Mouse (Mus musculus) c-Kit-negative CD71-positive TER-119-positive erythroid progenitor cells, embryonic 14.5 days (primary cell): ENCODE results near the gene Pnliprp2.

Experiments
- DNase-seq: peaks from one replicate; pipeline ENCODE4 v3.0.0-alpha.2; 2013; ENCODE audit warnings: low read depth, low spot score

Gene Pnliprp2

DNA sequence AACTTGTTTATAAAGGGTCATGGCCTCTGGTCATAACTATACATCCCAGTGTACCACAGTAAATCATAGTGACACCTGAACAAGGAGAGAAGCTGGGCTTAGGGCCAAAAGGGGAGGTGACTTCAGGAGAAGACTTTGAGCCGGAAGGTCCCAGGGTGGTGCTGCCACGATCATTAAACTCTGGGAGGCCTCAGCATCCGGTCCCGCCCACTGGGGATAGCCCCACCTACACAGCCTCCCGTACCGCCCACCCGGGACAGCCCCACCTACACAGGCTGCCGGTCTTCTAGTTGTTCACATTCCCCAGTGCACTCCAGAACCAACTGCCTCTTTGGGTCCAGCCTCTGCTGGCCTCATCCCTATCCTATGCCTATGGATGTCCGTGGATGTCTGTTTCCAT, at the start of gene Pnliprp2:
Pnliprp2 (plus strand) TSS at position 297 of the 400 bp plus-strand sequence.
- DNase-seq = no peak

DNA sequence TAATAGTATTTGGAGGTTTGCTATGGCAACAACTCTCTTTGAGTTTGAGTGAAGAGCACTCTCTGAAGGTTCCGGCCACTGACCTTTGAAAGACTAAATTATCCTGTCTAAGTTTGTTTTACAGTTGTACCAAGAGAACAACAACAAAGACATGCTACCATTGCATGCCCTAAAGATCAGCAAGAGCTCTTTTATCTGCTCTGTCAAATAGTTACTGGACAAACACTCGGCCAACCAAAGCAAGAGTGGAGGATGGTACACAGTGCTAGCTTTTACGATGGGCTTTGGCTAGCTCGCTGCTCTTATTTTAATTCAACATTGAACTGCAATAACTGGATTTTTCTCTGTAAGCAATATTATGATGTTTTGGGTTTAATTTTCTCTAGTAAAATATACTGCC, 41.6 kb upstream of the Pnliprp2 start:
- DNase-seq = no peak

DNA sequence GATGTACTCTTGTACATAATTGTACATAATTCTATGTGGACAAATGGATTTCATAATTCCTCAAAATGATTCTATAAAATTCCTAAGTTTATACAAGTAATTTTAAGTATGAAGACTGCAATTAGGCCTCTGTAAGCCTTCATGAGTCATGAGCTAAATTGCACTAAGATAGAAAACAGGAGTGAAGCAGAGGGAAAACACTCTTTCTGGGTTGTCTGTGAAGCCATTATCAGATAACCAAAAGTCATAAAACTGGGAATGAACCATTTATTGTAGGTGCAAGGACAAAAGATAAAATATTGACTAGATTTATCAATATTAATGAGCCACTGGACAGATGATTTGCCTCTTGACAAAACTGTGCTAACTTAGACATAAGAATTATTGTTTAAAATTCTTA, 39.1 kb upstream of the Pnliprp2 start:
- DNase-seq = no peak

DNA sequence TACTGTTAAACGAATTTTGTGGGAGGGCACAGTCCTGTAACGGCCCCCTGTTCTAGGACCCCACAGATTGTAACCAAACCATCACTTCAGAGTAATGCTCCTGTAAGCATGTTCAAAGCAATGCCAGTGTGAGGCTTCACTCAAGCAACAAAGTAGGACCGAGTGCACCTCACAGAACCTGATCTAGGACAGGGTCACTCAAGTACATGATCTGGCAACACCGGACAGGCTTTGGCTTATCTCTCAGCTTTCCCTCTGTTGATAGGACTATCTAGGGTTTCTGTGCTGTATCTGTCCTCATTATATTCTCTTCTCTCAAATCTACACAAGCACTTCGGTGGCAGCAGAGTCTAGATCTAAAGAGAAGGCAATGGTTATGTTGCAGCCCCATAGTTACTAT, 33.0 kb upstream of the Pnliprp2 start:
- no peak for DNase-seq

DNA sequence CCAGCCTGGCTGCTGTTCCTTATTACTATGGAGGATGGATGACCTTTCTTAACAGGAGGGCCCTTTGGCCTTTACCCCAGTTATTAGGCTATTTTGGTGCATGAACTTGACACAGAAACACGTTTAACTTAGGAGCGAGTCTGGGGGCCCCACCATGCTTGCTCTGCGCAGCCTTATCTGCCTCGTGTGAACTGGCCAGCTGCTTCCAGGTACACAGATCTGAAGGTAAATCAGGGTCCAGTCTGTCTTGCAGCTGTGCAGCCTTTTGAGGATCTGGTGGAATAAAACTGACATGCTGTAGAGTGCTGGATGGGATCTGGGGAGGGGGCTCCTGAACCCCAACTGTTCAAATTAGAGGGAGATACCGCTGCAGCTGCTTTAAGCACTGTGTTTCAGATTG, 31.8 kb upstream of the Pnliprp2 start:
- DNase-seq = no peak

DNA sequence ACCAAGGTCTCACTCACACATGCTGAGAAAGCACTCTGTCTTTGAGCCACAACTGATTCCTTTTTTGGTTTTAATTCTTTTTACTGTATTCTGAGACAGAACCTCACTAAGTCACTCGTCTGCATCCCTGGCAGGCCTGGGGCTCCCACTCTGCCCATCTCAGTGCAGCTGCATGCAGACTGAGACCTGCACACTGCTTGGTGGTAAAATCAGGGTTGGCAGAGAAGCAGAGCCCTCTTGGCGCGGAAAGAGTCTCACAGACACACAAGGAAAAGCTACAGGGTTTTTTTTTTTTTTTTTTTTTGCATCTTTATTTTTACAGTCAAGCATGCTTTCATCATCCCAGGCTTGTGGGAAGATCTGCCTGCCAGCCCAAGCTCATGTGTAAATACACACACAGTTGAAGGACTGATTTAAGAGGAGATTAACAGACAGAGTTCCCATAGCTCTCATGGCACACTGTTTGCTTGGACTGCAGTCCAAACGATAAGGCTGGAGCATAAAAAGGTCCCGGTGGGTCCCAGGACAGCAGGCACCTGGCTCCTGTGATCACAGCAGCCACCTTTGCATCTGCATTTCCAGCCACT, 31.0 kb upstream of the Pnliprp2 start, which contains the start of gene Pnliprp1:
Pnliprp1 (plus strand) TSS at position 443 of the 587 bp plus-strand sequence.
- no peak for DNase-seq

DNA sequence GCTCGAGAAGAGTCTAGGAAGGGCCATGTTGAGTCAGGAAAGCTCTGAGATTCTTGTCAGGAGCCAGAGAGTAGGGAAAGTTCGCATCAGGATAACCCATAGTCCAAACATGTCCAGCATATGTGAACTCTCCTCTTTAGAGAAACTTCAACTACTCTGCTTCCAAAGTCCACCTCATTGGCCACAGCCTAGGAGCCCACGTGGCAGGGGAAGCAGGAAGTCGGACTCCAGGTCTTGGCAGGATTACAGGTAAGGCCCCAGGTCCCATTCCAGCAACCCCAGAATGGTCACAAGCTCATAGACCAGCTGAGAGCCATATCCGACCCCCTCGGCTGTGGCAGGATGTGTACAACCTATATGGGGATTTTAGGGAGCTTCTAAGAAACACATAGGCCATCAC, 26.3 kb upstream of the Pnliprp2 start:
- no peak for DNase-seq

DNA sequence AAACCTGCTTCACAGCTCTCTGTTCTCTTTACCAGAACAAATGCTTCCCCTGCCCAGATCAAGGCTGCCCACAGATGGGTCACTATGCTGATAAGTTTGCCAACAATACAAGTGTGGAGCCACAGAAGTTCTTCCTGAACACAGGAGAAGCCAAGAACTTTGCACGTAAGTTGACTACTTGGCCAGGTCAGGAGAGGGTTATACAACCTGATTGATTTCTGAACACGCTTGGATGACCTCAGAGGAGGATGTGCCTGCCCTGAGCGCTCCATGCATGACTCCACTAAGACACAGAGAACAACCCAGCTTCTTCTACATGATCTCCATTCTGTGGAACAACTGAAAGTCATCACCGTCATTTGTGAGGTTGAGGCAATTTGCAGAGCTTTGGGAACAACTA, 21.4 kb upstream of the Pnliprp2 start:
- DNase-seq = no peak

DNA sequence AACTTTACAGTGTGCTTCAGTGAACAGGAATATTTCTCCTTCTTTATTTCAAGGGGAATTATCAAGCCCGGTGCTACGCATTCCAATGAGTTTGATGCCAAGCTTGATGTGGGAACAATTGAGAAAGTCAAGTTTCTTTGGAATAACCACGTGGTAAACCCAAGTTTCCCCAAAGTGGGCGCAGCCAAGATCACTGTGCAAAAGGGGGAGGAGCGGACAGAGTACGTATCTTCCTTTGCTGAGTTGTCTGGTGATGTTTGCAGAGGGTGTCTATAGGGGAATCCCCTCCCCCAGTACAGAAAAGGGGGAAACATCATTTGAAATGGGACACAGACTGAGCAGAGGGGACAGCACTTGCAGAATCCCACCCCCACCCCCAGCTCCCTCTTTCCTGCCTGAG, 18.5 kb upstream of the Pnliprp2 start:
- DNase-seq = no peak

DNA sequence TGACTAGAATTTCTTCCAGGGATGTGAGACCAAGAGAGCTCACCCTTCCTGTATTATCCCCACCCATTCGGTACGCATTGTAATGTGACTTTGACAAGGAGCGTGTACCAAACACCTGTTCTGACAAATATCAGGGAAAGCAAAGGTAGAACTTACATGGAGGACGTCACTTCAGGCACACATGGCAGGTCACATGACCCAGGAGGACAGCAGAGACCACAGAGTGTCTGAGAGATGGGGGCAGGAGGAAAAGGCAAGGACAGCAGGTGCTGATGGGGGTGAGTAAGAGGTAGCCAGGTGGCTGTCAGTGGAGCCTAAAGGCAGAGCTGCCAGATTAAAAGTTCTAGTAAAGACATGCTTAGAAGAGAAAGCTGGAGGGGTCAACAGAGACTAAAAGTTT, 16.8 kb upstream of the Pnliprp2 start:
- DNase-seq = no peak

DNA sequence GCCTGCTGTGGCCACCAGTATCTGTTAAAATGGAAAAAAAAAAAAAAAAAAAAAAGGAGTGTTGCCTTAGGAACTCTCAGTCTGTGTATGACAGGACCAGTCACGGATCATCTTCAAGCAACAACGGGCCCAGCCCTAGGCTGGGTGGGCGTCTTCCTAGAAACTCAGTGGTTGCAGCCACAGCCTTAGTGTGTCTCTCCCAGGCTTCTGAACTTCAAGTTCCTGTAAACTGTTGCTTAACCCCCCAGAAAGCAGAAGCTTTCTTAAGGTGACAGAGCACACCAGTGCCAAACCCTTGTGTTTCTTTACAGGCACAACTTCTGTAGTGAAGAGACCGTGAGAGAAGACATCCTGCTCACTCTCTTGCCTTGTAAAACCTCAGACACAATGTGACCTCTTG, 15.8 kb upstream of the Pnliprp2 start:
- no peak for DNase-seq

DNA sequence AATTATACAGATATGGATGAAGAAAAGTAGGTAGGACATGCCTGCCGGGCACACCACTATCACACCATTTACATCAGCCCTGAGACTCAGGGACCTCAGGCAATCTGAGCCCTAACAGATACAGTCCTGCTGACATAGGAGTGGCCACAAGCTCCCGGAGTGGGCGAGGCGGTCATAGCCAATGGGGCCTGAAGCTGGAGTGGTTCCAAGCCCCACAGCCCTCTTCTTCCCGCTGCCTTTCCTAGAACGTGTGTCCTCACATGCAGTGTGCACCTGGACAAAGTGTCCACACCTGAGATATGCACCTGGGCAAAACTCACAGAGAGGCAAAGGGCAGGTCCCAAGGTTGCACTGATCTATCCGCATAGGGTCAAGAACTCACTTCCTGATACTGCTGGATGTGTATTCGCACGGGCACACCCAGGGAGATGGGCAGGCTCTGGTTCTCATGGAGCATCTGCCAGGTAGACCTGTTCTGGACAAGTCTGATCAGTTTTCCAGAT, 12.0 kb upstream of the Pnliprp2 start:
- no peak for DNase-seq

DNA sequence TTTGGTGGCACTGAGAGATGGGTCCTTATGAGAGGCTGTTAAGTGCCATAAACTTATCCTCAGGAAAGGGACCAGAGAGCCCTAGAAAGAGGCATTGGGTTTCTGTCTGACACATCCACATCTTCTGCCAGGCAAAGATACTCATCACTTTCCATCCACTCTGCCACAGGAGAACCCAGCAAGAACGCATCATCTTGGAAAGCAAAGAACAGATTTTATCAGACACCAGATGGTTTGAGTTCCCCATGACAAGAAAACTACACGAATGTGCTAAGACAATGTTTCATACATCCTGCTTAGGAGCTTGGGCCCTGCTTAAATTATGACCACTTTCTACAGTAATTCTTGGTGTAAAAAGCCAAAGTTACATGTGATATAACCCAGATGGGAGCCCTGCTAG, 8.7 kb upstream of the Pnliprp2 start:
- no peak for DNase-seq

DNA sequence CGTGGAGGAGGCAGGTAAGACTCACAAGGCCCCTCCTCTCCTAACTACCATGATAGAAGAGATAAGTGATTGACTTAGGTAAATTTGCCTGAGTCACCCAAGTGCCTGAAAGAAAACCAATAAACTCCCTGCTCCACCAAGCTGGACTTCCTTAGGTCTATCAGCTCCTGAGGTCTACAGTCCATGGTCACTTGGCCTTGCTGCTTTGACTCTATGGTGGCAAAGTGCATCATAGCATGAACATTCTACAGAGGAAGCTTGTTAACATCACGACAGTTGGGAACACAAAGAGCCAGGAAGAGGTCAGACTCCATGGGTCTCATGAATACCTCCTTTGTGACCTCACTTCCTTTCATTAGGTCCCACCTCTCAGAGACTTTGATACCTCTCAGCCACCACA, 8.0 kb upstream of the Pnliprp2 start:
- DNase-seq = no peak

DNA sequence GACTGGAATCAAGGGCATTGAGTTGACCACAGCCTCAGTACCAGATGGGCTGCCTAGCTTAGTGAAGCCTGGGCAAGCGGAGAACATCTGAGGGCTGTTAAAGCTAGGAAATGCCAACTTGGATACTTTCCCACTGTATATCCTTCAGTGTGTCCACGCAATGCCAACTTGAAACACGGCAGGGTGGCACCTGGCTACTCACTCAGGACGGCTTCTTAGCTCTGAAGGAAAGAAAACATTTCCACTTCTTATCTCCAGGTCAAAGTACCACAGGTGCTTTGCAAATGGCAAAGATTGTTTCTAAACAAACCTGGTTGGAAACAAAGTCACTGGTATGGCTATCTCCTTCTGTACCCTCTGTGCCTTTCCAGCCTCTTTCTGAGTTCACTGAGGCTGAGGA, 648 bp upstream of the Pnliprp2 start:
- no peak for DNase-seq

DNA sequence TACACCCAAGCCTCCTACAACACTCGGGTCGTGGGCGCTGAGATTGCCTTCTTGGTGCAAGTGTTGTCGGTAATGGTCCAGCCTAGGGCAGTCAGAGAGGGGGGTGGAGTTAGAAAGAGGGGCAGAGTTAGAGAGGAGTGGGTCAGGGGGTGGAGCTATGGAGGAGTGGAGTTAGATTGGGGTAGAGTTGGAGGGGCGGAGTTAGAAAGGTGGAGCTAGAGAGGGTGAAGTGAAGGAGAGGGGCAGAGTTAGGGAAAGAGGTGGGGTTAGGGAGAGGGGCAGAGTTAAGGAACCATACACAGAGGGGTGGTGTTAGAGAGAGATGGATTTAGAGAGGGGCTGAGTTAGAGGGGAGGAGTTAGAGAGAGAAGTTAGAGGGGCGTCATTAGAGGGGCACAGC, 2.8 kb downstream of the Pnliprp2 start:
- no peak for DNase-seq

DNA sequence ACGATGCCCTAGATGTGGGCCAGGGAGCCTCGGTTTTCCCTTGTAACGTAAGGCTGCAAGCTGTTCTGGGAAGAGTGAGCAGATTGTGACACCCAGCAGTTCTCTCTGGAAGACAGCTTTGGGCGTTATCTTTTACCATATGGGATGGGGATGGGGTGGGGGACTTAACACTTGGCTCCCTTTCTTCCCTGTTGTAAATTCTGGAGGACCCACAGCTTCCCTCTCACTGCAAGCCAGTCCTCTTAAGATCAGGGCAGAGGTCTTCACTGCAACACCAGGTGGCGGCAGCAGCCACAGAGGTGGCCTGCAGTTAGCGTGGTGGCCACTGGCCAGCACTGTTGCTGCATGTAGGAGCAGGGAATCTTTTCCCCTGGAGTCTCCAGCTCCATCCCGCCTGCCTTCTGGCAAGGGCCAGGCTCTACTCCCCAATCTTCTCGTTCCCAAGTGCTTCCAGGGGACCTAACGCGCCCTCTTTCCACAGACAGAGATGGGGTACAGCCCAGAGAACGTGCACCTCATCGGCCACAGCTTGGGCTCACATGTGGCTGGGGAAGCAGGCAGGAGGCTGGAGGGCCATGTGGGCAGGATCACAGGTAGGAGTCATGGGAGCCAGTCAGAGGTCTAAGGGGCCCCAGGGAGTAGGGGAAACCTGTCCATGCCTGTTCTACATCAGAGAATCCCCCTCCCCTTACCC, 3.5 kb downstream of the Pnliprp2 start:
- no peak for DNase-seq

DNA sequence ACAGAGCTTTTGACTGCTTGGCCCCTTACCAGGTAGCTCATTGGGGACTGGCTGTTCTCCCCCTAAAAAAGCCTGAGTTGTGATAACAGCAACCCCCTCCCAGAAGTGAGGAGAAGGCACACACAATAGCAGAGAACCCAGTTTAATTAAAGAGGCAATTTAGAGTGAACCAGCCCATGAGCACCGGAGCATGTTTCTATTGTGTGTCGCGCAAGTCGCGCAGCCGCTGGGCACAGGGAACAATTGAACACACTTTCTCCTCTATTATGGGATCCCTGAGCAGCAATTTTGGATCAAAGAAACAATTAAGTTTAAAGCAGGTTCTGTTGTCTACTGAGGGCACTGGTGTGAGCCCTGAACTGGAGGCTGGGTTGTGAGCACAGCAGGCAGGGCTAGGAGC, 7.8 kb downstream of the Pnliprp2 start:
- no peak for DNase-seq

DNA sequence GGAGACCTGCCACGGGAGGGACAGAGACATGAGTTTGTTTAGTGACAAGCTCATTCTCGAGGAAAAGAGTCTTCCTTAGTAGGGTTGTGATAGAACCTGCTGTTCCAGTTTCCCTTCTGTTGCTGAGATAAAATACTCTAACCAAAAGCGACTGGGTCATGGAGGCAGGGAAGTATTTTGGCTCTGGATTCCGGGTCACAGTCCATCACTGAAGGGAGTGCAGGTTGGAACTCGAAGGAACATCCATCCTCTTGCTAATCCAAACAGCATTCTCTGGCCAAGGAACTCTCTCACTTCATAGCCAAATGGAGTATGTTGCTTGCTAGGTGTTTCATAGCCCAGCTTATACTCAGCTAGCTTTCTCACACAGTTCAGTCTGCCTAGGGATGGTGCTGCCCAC, 16.9 kb downstream of the Pnliprp2 start:
- no peak for DNase-seq

DNA sequence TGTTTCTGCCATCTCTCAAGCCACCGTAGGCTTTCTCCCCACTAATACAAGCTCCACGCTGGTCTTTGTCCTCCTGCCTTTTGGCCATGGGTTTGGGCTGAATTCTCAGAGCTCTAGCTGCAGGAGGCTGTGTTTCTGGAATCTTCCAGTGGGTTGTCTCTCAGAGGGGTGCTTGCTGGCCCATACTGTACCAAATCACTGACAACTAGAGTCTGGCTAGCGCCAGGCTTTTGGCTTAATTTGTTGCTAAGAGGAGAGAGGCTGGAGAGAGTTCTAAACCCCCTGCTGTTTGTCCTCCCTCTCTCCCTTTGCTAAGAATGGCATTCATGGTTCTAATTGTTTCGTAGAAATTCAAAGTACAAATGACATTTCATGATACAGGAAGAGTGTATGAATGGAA, 22.0 kb downstream of the Pnliprp2 start:
- no peak for DNase-seq

DNA sequence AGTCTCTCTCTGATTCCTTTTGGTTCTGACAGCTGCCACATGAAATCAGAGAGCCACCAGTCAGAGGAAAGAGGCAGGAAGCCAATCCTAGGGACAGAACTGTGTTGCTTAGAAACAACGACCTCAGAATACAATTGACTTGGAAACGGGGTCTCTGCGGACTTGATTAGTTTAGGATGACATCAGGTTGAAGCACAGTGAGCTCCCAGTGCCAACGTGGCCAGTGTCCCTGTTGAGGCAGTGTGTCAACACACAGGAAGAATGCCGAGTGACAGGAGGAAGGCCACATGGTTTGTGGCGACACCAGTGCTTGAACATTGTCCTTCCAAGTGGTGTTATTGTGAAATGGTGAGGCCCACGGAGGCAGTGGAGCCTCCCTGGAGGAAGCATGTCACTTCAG, 24.4 kb downstream of the Pnliprp2 start:
- DNase-seq = no peak

DNA sequence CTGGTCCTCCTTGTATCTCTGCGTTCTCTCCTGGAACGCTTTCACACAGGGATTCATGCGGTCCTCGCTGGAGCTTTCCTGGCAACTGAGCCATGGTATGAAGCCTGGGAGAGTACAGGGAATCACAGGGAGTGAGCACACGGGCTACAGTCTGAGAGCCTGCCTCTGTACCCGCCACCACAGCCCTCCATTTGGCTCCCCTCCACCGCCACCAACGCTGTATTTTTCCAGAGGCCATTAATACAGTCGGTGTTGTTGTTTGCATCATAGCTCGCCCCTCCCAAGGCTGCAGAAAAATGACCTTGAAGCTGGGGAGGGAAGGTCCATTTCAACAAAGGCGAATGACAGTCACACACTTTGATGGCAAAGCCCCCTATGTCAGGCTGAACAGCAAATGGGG, 29.7 kb downstream of the Pnliprp2 start:
- DNase-seq = no peak

DNA sequence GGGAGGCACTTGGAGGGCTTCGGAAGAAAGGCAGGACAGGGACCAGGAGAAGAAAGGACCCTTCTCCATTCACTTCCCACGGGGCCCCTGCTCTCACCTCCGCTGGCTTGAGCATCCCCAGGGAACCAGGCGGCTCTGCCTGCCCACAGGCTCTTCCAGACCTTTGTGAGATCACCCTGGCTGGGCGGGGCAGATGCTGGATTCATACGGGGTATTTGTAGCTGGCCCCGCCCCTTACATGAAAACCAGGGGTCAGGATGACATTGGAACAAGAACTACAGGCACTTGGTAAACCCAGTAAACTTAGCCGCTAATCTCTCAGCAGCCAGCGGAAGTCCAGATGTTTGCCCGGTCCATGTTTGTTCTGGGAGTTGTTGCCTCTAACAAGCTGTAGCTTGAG, 34.8 kb downstream of the Pnliprp2 start, which contains the start of gene 1700019N19Rik:
1700019N19Rik (minus strand) TSS at position 178 of the 400 bp plus-strand sequence.
- no peak for DNase-seq
